Mouse (Mus musculus) cerebellum, adult 9-11 months (tissue): ENCODE results near the gene Hist1h4n.

Experiments
- DNase-seq: peaks from one replicate; pipeline ENCODE4 v3.0.0; 2022

Hist1h4n gene

GRCm38 (mm10) chr13:21790601-21791283 lies 41.3 kb downstream of the Hist1h4n start:
- DNase-seq = no peak

- no peak for DNase-seq
Observed at GRCm38 (mm10) chr13:21789925-21790324, 42.1 kb downstream of the Hist1h4n start.

- DNase-seq = no peak
Observed at GRCm38 (mm10) chr13:21787760-21788593, 44.0 kb downstream of the Hist1h4n start.

- DNase-seq = peak; percentile 95
Observed at GRCm38 (mm10) chr13:21786899-21787629, 44.9 kb downstream of the Hist1h4n start, which contains the start of the genes Hist1h2an and Hist1h2bp. Gene Hist1h2an (minus strand): TSS chr13:21787218. Gene Hist1h2bp (plus strand): TSS chr13:21787461.

- no peak for DNase-seq
Observed at GRCm38 (mm10) chr13:21786189-21786898, 45.7 kb downstream of the Hist1h4n start.

- no peak for DNase-seq
Observed at GRCm38 (mm10) chr13:21784311-21784710, 47.7 kb downstream of the Hist1h4n start.

- DNase-seq = peak; percentile 34
Observed at GRCm38 (mm10) chr13:21783734-21784161, 48.2 kb downstream of the Hist1h4n start.

- peak; percentile 75 for DNase-seq
Observed at GRCm38 (mm10) chr13:21783255-21783617, 48.8 kb downstream of the Hist1h4n start, which contains the start of gene Hist1h3i. Gene Hist1h3i (minus strand): TSS chr13:21783370.

GRCm38 (mm10) chr13:21782361-21783254 lies 49.4 kb downstream of the Hist1h4n start:
- peak; percentile 57 for DNase-seq
